Mouse (Mus musculus): ENCODE data around the gene Parp8. TPM values are rescaled to one million over a fixed set of nuclear protein-coding genes. Genes with fewer than 3 reads are reported as not detected.

Parp8 gene
- total and polyA plus RNA-seq, 3 experiments: not detected

DNA sequence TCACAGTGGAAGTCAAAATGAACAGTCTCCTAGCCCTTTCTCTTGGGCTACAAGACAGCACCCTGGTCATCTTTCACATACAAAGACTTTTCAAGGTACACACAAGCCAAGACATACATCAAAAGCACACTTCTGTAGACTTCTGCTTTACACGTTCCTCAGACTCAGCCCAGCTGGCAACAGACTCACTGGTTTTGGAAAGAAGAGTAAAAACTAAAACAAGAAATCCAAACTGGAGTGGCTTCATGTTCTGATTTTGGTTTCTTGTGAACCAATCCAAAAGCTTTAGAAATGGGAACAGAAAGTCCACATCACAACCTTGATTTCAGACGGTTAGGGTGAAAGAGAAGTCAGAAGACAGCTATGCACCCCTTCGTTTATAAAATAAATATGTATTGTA lies 67.8 kb downstream of the Parp8 start:
- Histone ChIP-seq H3K4me1 (ENCODE audit: control insufficient read depth in 1 of 2, insufficient read depth in 2 of 2) (no peaks in the 10 kb centered on the region), H3K27ac (ENCODE audit: insufficient read depth, low read depth) (no peak overlapping the region), H3K27me3 (replicated peaks) (no peaks in the 10 kb centered on the region), H3K9ac (ENCODE audit: insufficient read depth, low read depth) (no peak overlapping the region), H3K9me3 (replicated peaks; ENCODE audit: low read length) (peaks cover 62% of the 10 kb centered on the region), H3K36me3 (replicated peaks in 1 of 2; ENCODE audit: control insufficient read depth in 1 of 2, insufficient read depth in 1 of 2, low read length in 1 of 2) (no peaks in the 10 kb centered on the region), H3K79me2 (replicated peaks; ENCODE audit: control insufficient read depth, extremely low read depth, insufficient read depth, poor library complexity, severe bottlenecking) (no peaks in the 10 kb centered on the region), H3K4me3 (replicated peaks in 1 of 3; ENCODE audit: low read depth in 2 of 3, low read length in 2 of 3, poor library complexity in 1 of 3) (no peak overlapping the region), H3K4me2 (ENCODE audit: insufficient read depth, low read depth, poor library complexity, severe bottlenecking) (no peak overlapping the region)
- no peak for DNase-seq (ENCODE audit: extremely low read depth)
- in situ Hi-C loops (cut with MboI; ENCODE audit: low pct_ligation_motif_present, low pct_unique_long_range_greater_than_20kb, low sequenced_read_pairs): no loop called here
- dilution Hi-C loops (cut with MboI; ENCODE audit: extremely low pct_ligation_motif_present, extremely low pct_unique_long_range_greater_than_20kb, low sequenced_read_pairs): no loop called here
- no peak for TF ChIP-seq POLR2A (IDR thresholded peaks at IDR 0.05; ENCODE audit: low read depth, low read length)

DNA sequence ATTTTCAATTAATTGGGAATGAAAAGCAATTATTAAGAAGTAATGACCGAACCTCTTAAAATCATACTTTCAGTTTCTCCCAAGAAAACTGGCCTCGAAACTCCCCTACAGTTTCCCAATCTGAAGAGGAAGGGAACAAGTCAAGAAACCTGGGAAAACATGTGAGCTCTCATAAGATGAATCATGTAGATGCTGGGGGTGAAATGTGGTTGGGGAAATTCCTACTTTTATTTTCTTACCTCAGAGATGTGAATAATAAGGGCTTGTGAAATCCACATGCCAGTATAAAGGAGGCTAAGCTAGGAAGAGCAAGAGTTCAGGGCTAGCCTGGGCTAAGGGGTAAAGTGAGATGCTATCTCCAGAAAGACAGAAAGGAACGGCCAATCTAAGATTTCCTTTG lies 74.0 kb downstream of the Parp8 start:
- Histone ChIP-seq H3K27ac (ENCODE audit: insufficient read depth, low read depth) (no peak overlapping the region), H3K4me2 (ENCODE audit: insufficient read depth, low read depth, poor library complexity, severe bottlenecking) (no peak overlapping the region), H3K4me1 (ENCODE audit: control insufficient read depth in 1 of 2, insufficient read depth in 2 of 2) (no peaks in the 10 kb centered on the region), H3K9ac (ENCODE audit: insufficient read depth, low read depth) (no peak overlapping the region), H3K79me2 (replicated peaks; ENCODE audit: control insufficient read depth, extremely low read depth, insufficient read depth, poor library complexity, severe bottlenecking) (no peaks in the 10 kb centered on the region), H3K4me3 (replicated peaks in 1 of 3; ENCODE audit: low read depth in 2 of 3, low read length in 2 of 3, poor library complexity in 1 of 3) (no peak overlapping the region), H3K27me3 (replicated peaks) (no peaks in the 10 kb centered on the region), H3K9me3 (replicated peaks; ENCODE audit: low read length) (peaks cover 52% of the 10 kb centered on the region), H3K36me3 (replicated peaks in 1 of 2; ENCODE audit: control insufficient read depth in 1 of 2, insufficient read depth in 1 of 2, low read length in 1 of 2) (no peaks in the 10 kb centered on the region)
- DNase-seq (ENCODE audit: extremely low read depth): no peak
- in situ Hi-C loops (cut with MboI; ENCODE audit: low pct_ligation_motif_present, low pct_unique_long_range_greater_than_20kb, low sequenced_read_pairs) (no loop called here), dilution Hi-C loops (cut with MboI; ENCODE audit: extremely low pct_ligation_motif_present, extremely low pct_unique_long_range_greater_than_20kb, low sequenced_read_pairs) (no loop called here)
- no peak for TF ChIP-seq PAX5 (IDR thresholded peaks at IDR 0.05; ENCODE audit: low read length)
- TF ChIP-seq KAT2A (IDR thresholded peaks at IDR 0.05; ENCODE audit: insufficient replicate concordance, low read length): no peak
- TF ChIP-seq MAFK (IDR thresholded peaks at IDR 0.05; ENCODE audit: insufficient replicate concordance, low read length): no peak
- TF ChIP-seq TBP (conservative IDR thresholded peaks at IDR 0.05; ENCODE audit: low read depth, low read length): no peak
- TF ChIP-seq ZMIZ1 (IDR thresholded peaks at IDR 0.05; ENCODE audit: low read depth, low read length): no peak
- no peak for TF ChIP-seq RCOR1 (conservative IDR thresholded peaks at IDR 0.05; ENCODE audit: low read depth, low read length)
- no peak for TF ChIP-seq USF1 (IDR thresholded peaks at IDR 0.05; ENCODE audit: low read depth, low read length)
- no peak for TF ChIP-seq CHD2 (IDR thresholded peaks at IDR 0.05; ENCODE audit: low read length)

DNA sequence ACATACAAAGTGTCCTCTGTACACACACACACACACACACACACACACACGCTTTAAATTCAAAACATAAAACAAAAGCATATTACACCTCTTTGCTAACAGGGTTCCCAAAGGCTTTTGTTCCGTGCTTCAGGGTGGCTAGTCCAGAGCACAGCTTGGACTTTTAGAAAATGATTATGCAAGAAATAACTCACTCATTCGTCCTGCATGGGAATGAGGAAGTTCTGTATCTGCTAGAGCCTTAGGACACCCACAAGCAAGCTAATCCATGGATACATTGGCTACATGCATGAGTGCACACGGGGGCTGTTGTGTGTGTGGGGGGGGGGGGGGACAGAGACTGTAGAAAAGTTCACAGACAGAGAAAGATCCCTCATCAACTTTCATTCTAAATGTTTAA lies 75.8 kb downstream of the Parp8 start:
- Histone ChIP-seq H3K9ac (ENCODE audit: insufficient read depth, low read depth) (no peak overlapping the region), H3K9me3 (replicated peaks; ENCODE audit: low read length) (peaks cover 56% of the 10 kb centered on the region), H3K36me3 (replicated peaks in 1 of 2; ENCODE audit: control insufficient read depth in 1 of 2, insufficient read depth in 1 of 2, low read length in 1 of 2) (no peaks in the 10 kb centered on the region), H3K4me3 (replicated peaks in 1 of 3; ENCODE audit: low read depth in 2 of 3, low read length in 2 of 3, poor library complexity in 1 of 3) (no peak overlapping the region), H3K27ac (ENCODE audit: insufficient read depth, low read depth) (no peak overlapping the region), H3K4me2 (ENCODE audit: insufficient read depth, low read depth, poor library complexity, severe bottlenecking) (no peak overlapping the region), H3K79me2 (replicated peaks; ENCODE audit: control insufficient read depth, extremely low read depth, insufficient read depth, poor library complexity, severe bottlenecking) (no peaks in the 10 kb centered on the region), H3K27me3 (replicated peaks) (no peaks in the 10 kb centered on the region), H3K4me1 (ENCODE audit: control insufficient read depth in 1 of 2, insufficient read depth in 2 of 2) (no peaks in the 10 kb centered on the region)
- no peak for DNase-seq (ENCODE audit: extremely low read depth)
- dilution Hi-C loops (cut with MboI; ENCODE audit: extremely low pct_ligation_motif_present, extremely low pct_unique_long_range_greater_than_20kb, low sequenced_read_pairs): no loop called here
- TF ChIP-seq NRF1 (IDR thresholded peaks at IDR 0.05; ENCODE audit: low read depth, low read length): no peak
- TF ChIP-seq ETS1 (conservative IDR thresholded peaks at IDR 0.05; ENCODE audit: low read depth, low read length): no peak
- TF ChIP-seq ELF1 (IDR thresholded peaks at IDR 0.05; ENCODE audit: low read depth, low read length): no peak
- in situ Hi-C loops (cut with MboI; ENCODE audit: low pct_ligation_motif_present, low pct_unique_long_range_greater_than_20kb, low sequenced_read_pairs): no loop called here
